Mouse (Mus musculus): ENCODE data around the gene Osbpl11. TPM values are rescaled to one million over a fixed set of nuclear protein-coding genes. Genes with fewer than 3 reads are reported as not detected.
"Not testable (repeated sequence)": the region's sequence is repeated elsewhere in the genome, so short reads cannot be mapped to it uniquely, and the experiment has no call there.

Osbpl11 gene
- polyA plus RNA-seq, 1 experiment, result 21.2 TPM

GRCm38 (mm10) chr16:33177722-33178121 is 7.1 kb upstream of the Osbpl11 start:
- no peak for TF ChIP-seq POLR2A (IDR thresholded peaks at IDR 0.05; ENCODE audit: low read depth, low read length)
- TF ChIP-seq CTCF (IDR thresholded peaks at IDR 0.05; ENCODE audit: borderline replicate concordance, insufficient read depth, low read length), result no peak
- Histone ChIP-seq H3K27ac (ENCODE audit: insufficient read depth, low read length) (no peak overlapping the region), H3K4me3 (ENCODE audit: insufficient read depth, low read length) (no peak overlapping the region)

GRCm38 (mm10) chr16:33178278-33179074 is 6.4 kb upstream of the Osbpl11 start:
- H3K4me3 ChIP-seq (ENCODE audit: insufficient read depth, low read length), result no peak overlapping the region
- TF ChIP-seq POLR2A (IDR thresholded peaks at IDR 0.05; ENCODE audit: low read depth, low read length), result no peak
- no peak for TF ChIP-seq CTCF (IDR thresholded peaks at IDR 0.05; ENCODE audit: borderline replicate concordance, insufficient read depth, low read length)
- no peak overlapping the region for H3K27ac ChIP-seq (ENCODE audit: insufficient read depth, low read length)
- H3K4me1 ChIP-seq (ENCODE audit: control insufficient read depth, insufficient read depth, low read length), result no peaks in the 10 kb centered on the region

More at GRCm38 (mm10) chr16:33177722-33178121, 7.1 kb upstream of the Osbpl11 start:
- no peaks in the 10 kb centered on the region for H3K4me1 ChIP-seq (ENCODE audit: control insufficient read depth, insufficient read depth, low read length)

- not testable (repeated sequence) for H3K27ac ChIP-seq (ENCODE audit: insufficient read depth, low read length); H3K4me1 ChIP-seq (ENCODE audit: control insufficient read depth, insufficient read depth, low read length); H3K4me3 ChIP-seq (ENCODE audit: insufficient read depth, low read length)
These were observed 5.6 kb upstream of the Osbpl11 start for GRCm38 (mm10) chr16:33179222-33179621.

- TF ChIP-seq POLR2A (IDR thresholded peaks at IDR 0.05; ENCODE audit: low read depth, low read length) (no peak), CTCF (IDR thresholded peaks at IDR 0.05; ENCODE audit: borderline replicate concordance, insufficient read depth, low read length) (no peak)
- no peaks in the 10 kb centered on the region for H3K4me1 ChIP-seq (ENCODE audit: control insufficient read depth, insufficient read depth, low read length)
- no peak overlapping the region for H3K27ac ChIP-seq (ENCODE audit: insufficient read depth, low read length)
- H3K4me3 ChIP-seq (ENCODE audit: insufficient read depth, low read length), result no peak overlapping the region
These were observed 5.0 kb upstream of the Osbpl11 start for GRCm38 (mm10) chr16:33179911-33180310.

GRCm38 (mm10) chr16:33180793-33181192 is 4.1 kb upstream of the Osbpl11 start:
- Histone ChIP-seq H3K27ac (ENCODE audit: insufficient read depth, low read length) (no peak overlapping the region), H3K4me3 (ENCODE audit: insufficient read depth, low read length) (no peak overlapping the region), H3K4me1 (ENCODE audit: control insufficient read depth, insufficient read depth, low read length) (no peaks in the 10 kb centered on the region)
- no peak for TF ChIP-seq CTCF (IDR thresholded peaks at IDR 0.05; ENCODE audit: borderline replicate concordance, insufficient read depth, low read length)
- TF ChIP-seq POLR2A (IDR thresholded peaks at IDR 0.05; ENCODE audit: low read depth, low read length), result no peak

- peak overlapping the region; percentile 96 for H3K4me3 ChIP-seq (ENCODE audit: insufficient read depth, low read length)
- TF ChIP-seq POLR2A (IDR thresholded peaks at IDR 0.05; ENCODE audit: low read depth, low read length), result no peak
- TF ChIP-seq CTCF (IDR thresholded peaks at IDR 0.05; ENCODE audit: borderline replicate concordance, insufficient read depth, low read length), result no peak
These were observed 583 bp downstream of the Osbpl11 start for GRCm38 (mm10) chr16:33185261-33186046.

GRCm38 (mm10) chr16:33186134-33186533 is 1.3 kb downstream of the Osbpl11 start:
- H3K4me3 ChIP-seq (ENCODE audit: insufficient read depth, low read length), result peak overlapping the region; percentile 96
- 0 out of 2 replicates have a peak, but pooled peaks have one; percentile 21 for TF ChIP-seq POLR2A (IDR thresholded peaks at IDR 0.05; ENCODE audit: low read depth, low read length)
- TF ChIP-seq CTCF (IDR thresholded peaks at IDR 0.05; ENCODE audit: borderline replicate concordance, insufficient read depth, low read length), result no peak
- no peak overlapping the region for H3K27ac ChIP-seq (ENCODE audit: insufficient read depth, low read length)
- peaks cover 2% of the 10 kb centered on the region; the same call in 1 of the 2 replicates for H3K4me1 ChIP-seq (ENCODE audit: control insufficient read depth, insufficient read depth, low read length)

More at GRCm38 (mm10) chr16:33185261-33186046, 583 bp downstream of the Osbpl11 start:
- Histone ChIP-seq H3K27ac (ENCODE audit: insufficient read depth, low read length) (peak overlapping the region; percentile 45; the same call in 1 of the 2 replicates), H3K4me1 (ENCODE audit: control insufficient read depth, insufficient read depth, low read length) (peaks cover 2% of the 10 kb centered on the region; the same call in 1 of the 2 replicates)

GRCm38 (mm10) chr16:33188076-33188475 is 3.2 kb downstream of the Osbpl11 start:
- H3K4me1 ChIP-seq (ENCODE audit: control insufficient read depth, insufficient read depth, low read length), result peaks cover 2% of the 10 kb centered on the region; the same call in 1 of the 2 replicates
- H3K4me3 ChIP-seq (ENCODE audit: insufficient read depth, low read length), result no peak overlapping the region
- TF ChIP-seq POLR2A (IDR thresholded peaks at IDR 0.05; ENCODE audit: low read depth, low read length) (no peak), CTCF (IDR thresholded peaks at IDR 0.05; ENCODE audit: borderline replicate concordance, insufficient read depth, low read length) (no peak)
- H3K27ac ChIP-seq (ENCODE audit: insufficient read depth, low read length), result no peak overlapping the region

- H3K4me3 ChIP-seq (ENCODE audit: insufficient read depth, low read length), result no peak overlapping the region
- peaks cover 2% of the 10 kb centered on the region; the same call in 1 of the 2 replicates for H3K4me1 ChIP-seq (ENCODE audit: control insufficient read depth, insufficient read depth, low read length)
- H3K27ac ChIP-seq (ENCODE audit: insufficient read depth, low read length), result no peak overlapping the region
- no peak for TF ChIP-seq CTCF (IDR thresholded peaks at IDR 0.05; ENCODE audit: borderline replicate concordance, insufficient read depth, low read length)
- no peak for TF ChIP-seq POLR2A (IDR thresholded peaks at IDR 0.05; ENCODE audit: low read depth, low read length)
These were observed 6.8 kb downstream of the Osbpl11 start for GRCm38 (mm10) chr16:33191671-33192091.
